Mouse (Mus musculus) ovary, postnatal 10 days (tissue): ENCODE measurements around the gene Wnt2b.

Experiments used
- DNase-seq: peaks from one replicate; pipeline ENCODE4 v3.0.0; 2022; ENCODE audit warnings: low spot score

The Wnt2b gene

DNA sequence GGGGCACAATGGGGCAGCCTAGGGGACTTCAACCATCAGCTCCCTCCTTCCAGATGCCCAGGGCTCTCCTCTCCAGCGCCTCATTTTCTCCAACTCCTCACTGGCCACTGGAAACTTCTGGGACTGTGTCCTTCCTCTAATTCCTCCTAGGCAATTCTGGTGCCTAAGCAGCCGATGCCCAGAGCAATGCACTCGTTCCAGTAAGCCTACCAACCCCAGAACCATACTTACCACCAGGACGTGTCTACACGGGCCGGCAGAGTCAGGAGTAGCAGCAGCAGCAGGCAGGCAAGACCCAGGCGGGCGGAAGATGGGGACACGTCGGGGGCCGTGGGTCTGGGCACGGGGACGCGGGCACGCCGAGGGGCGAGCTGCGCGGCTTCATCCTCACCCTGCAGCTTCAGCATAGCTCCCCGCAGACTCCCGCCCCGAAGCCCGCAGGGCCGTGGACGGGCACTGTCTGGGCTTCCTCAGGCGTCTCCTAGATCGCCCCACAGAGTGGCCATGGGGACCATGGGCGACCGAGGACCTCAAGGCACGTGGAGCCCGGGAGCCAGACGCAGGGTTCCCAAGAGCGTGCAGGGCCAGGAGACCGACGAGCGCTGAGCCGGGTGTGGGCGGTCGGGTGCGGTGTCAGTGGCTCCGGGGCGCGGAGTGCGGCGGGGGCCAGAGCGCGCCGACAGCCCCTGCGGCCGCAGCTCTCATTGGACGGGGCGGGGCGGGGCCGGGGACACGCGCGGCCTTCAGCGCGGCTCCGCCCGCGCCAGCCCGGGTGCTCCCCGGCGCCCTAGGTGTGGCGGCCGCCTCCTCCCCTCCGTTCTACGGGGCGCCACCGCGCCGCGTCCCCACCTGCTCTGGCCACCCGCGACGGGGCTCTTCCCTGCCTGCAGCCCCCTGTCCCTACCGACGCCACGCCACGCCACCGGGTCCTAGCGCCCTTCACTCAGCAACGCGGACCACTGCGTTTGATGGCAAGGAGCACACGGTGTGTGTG lies at the start of gene Wnt2b:
TSS of gene Wnt2b (minus strand) at position 856 of the 994 bp plus-strand sequence.
- no peak for DNase-seq

DNA sequence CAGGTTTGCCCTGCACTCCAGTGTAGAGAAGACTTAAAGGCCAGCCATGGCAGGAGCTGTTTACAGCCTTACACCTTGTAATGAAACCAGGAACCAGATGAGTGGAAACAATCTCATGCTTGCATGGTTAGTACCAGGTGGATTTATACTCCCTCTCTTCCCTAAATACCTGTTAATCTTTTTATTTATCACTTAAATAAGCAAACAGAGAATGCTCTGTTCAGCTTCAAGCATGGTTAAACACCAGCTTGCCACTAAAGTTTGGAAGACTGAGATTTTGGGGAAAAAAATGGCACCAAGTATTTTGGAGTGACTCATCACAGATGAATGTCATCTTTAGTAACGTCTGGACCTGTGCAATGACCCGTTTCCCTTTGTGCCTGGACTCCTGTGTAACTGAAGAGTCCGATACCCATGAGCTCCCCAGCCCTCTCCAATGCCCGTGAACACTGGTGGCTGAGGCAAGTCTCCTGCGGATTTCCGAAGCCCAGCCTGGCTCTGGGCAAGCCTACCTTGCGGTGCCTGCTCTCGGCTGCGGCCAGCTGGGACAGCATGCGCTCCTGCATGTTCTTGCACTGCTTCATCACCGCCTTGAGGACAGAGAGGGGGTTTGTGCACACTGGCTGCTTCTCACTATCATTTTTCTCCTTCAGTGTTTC lies 49.1 kb upstream of the Wnt2b start:
- DNase-seq = no peak

DNA sequence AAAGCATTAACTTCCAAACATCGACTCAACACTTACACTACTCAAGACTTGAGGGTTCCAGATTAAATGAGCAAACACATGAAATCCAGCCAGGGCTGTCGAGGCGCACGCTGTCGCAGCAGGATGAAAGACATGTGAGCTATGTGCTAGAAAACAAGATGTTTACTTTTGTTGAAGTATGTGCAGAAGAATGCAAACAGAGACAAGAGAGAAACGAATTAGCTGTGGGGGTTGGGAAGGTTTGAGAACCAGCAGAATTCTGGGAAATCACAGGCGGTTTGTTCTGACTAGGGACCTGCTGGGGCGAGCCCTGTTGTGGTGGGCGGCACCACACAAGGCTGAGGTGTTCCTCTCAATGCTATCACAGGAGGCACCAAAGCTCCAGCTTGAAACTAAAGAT lies 46.3 kb upstream of the Wnt2b start:
- no peak for DNase-seq

DNA sequence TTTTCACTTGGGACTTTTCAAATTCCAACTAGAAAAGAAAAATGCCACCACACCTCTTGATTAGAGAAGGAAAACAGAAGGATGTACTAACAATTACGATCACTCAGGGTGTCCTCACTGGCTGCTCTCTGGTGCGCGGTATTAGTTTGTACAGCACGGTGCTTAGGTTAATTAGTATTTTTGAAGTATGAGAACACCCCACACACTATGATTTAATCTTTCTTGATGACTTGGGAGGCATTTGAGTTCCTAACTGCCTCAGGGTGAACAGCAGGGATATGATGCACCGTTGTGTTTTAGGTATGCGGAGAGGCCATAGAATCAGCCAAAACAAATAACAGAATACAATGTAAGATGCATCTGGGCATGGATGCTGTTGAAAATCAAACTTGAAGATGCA lies 44.4 kb upstream of the Wnt2b start:
- DNase-seq = no peak

DNA sequence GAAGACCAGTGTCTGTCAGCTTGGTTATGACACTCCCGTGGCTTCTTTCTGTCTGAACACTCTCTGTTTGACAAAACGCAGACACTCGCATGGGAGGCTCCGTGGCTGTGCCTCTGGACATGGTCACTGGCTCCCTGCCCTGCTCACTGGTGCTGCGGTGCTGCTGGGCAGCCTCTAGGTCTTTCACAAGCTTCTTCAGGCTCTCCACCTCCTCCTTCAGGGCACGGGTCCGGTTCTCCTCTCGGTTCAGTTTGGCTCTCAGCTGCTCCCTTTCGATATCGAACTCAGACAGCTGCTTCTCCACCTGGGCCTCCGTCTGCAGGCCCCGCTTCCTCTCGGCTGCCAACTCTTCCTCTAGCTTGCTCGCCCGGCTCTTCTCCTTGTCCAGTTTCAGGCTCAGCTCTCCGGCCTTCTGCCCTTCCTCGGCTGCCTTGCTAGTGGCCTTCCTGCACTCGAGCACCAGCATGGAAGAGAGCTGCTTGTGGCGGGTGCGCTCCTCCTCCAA lies 43.9 kb upstream of the Wnt2b start:
- DNase-seq = no peak

DNA sequence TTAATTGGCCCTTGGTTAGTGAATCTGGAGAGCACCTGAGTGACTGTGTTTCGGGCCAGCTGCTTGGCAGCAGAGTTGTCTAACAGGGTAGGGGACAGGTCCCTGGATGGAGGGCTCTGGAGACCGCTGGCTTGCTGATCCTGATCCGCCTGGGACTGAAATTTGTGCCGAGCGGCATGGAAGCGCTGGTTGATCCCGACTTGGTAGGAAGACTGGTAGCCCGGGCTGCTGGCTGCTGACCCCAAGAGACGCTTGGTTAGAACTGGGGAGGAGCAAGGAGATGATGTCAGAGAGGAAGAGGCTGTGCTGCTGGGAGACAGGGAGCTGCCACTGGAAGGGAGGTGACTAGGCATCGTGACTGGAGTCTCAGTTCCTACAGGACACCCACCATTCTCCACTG lies 43.3 kb upstream of the Wnt2b start:
- no peak for DNase-seq

DNA sequence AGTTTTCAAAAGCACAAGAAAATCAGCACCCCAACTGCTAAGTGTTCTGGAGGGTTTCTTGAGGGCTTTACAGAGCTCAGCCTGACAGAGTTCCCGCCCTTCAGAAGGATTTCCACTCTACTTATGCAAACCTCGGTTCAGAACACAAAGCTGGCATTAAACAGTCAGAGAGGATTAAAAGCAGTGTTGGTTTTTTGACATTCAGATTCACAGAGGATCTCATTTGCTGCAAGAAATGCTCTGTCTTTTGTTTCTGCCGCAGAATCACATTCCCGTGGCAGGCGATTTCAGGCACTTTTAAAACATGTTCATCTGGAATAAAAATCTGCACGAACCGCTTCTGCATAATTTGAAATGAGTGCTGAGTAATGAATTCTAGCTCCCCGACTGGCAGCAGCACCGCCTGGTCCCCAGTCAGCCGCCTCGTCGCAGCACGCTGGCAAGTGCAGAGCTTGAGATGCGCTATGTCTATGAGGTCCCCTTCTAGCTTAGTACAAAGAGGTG lies 42.3 kb upstream of the Wnt2b start:
- DNase-seq = no peak

DNA sequence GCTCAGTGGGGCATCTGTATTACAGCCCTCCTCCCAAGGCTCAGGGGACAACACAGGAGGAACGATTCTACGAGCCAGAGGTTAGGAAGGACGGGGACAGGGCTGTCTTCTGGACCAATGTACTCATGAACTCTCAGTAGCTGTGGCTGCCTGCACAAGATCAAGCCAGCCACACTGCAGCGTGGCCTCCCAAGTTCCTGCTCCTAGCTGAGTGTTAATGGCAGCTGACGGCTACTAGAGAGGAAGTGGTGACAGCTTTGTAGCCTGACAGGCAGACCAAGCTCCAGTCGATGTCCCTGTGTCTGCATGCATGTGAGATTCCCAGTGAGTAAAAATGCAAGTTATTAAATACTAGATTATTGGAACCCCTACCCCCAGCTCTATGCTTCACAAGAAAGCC lies 39.7 kb upstream of the Wnt2b start:
- no peak for DNase-seq

DNA sequence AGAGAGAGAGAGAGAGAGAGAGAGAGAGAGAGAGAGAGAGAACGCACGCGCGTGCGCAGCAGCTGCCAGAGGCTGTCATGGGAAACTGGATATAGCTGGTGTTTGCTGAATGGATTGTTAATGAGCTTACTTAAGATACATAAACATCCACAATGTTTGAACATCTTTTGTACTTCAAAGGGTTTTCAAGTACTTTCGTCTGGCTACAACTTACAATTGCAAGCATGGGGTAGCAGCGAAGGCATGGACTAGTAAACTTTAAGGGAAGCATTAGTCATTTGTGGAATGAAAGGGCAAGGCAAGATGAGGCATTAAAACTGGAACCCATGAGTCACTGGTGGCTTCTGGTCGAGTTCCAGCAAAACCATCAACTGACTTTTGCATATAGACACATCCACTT lies 38.8 kb upstream of the Wnt2b start:
- DNase-seq = no peak

DNA sequence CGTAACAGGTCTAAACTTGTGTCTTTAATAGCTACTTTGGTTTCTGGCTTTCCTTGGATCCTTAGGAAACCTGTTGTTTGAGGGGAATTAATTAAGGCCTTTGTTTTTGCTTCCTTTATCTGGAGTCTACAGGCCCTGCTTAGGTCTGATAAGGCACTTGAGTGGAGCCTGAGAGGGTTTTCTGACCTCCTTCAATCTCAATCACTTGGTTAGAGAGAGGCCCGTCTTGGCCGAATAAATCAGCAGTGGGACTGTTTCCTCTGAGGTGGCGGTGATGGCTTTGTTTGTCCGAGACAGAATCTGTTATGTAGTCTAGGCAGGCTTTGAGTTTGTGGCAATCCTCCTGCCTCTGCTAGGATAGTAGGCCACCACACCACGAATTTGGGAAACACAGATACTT lies 35.8 kb upstream of the Wnt2b start:
- no peak for DNase-seq

DNA sequence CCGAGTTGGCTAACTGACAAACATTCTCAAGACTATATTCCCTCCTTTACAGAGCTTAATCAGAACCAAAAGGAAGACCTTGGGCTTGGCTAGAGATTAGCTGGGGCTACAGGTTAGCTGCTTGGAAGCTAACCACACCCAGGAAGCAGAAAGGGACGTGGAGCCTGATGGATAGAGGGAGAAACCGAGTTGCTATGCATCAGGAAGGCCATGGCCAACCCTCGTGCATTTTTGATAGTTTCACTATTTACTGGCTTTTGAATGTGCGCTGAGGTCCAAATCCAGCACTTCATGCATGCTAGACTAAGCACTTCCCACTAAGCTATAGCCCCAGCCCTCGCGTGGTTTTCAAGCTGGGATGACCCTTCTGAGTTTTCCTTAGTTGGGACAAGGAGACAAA lies 34.0 kb upstream of the Wnt2b start:
- no peak for DNase-seq

DNA sequence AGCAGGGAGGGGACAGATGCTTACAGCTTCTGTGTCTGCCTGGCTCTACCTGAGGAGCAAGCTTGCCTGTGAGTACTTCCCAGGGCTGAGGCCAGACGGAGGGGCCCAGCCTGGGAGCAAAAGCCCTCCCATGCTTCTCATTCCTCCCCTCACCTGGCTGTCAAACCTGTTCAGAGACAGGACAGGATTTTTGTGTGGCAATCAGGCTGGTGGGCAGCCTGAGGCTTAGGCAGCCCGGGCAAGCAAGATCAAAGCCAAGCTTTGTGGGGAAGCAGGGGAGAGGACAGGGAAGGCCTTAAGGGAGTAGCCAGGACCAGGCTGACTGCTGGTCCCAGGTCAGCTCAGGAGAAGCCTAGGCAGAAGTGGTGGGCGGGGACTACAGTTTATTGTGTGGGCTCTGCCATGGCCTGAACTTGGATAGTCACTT lies 32.7 kb upstream of the Wnt2b start:
- DNase-seq = no peak

DNA sequence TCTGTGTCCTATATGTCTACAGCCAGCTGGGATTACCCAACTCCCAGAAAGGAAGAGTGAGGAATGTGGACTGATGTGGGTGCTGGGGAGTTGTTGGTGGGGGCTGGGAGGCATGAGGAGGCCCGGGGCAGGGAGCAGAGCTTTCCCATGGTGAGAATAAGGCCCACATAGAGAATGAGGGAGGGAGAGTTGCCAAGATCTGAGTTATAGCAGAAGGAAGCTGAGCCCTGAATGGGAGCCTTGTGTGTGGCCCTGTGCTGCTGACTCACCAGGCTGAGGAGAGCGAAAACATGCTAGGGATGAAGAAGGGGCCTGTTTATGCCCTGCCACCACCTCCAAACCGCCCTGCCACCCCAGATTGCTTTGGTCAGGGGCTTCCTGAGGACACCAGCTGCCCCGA lies 32.1 kb upstream of the Wnt2b start:
- DNase-seq = no peak

DNA sequence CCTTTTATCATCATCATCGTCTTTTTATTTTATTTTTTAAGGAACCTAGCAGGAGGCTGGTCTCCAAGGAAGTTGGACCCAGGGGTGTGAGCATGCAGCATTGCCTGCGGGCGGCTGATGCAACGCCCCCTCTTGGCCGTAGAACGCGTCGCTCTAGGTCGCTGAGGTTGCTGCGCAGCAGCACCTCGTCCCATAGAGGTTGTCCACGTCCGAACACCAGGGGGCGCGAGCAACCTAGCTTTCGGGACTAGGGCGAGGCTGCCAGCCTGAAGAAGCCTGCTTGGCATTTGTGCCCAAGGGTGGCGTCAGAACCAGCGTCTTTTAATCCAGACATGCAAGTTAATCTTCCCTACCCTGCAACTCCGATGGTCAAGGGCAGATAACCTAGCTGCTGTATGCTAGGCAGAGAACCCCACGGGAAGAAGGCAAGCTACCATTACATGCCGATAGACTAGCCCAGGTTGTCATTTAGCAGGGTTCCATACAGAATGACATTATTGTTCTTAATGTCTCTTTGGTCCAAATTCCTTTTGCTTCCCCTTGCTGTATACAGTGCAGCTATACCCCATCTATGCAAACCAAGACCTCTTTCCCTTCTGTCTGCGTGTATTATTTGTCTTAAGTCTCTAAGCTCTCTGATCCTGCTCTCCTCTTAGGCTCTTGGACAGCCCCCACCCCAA lies 31.1 kb upstream of the Wnt2b start:
- peak; percentile 75 for DNase-seq

DNA sequence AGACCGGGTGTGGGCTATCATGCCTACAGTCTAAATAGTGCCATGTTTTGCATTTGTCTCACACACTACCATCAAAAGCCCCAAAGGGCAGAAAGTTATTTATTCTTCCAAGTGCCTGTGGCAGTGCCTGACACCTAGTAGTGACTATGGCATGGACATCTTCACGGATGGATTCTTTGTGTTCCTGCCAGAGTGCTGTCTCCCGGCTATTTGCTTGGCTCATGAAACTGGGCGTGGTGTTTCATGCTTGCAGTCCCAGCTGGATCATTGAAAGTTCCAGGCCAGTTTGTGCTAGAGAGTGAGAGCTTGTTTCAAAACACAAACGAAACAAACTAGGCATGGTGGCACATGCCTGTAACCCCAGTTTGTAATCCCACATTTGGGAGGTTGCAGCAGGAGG lies 30.0 kb upstream of the Wnt2b start:
- no peak for DNase-seq

DNA sequence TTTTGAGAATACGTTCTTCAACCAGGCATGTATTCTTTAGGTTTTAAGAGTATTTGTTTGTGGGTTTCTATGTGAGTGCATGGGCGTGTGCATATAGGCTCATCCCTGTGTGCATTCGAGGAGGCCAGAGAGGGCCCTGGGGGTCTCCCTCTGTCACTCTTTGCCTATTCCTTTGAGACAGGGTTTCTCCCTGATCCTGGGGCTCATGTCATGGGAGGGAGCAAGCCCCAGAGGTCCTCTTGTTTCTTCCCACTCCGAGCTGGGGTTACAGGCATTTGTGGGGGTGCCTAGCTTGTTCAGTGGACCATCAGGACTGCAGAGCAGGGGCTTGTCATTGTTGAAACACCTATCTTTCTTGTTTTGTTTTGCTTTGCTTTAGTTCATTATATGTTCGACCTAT lies 26.2 kb upstream of the Wnt2b start:
- no peak for DNase-seq

DNA sequence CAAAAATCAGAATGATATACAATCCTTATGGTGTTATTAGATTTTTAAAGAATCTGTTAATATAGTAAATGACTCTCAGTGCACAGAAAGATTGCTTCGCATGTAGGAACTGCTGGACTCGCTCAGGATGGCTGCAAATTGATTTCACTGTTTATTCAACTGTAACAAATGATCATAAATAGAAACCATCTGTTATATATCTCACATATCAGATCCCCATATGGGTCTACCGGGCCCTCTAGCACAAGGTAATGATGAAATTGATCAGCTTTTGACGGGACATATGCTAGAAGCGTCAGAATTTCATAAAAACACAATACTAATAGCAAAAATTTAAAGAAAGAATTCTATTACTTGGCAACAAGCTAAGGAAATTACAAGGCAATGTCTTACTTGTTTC lies 18.0 kb upstream of the Wnt2b start:
- no peak for DNase-seq

DNA sequence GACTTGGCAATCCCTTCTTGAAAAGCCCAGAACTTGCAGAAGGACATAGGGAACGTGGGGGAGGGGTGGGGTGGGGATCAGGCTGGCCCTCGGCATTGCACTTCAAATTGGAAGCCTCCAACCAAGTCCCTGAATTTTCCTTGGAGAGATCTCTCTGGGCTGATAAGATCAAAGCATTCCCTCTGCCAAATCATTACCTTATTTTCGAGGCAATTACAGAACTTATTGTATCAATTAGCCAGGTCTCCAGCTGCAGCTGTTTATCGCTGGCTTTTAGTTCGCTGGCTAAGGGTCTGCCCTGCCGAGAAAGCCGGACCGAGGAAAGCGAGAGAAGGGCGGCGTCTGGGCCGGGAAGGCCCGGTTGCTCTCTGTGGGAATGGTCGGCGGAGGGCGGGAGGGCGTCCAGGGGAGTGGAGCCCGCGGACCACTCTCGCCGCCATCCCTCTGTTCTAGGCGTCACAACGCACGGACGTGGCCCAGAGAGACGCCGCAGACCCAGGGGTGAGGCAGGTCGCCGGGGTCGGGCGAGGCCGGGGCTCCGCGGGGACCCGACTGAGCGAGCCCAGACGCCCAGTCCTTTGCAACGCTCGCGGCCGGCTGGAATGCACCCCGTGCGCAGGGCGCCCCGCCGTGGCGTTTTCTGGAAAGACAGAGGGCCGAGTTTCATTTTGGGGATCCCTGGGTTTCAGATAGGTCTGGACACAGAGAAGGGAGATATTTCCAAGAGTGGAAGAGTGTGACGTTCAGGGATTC lies 6.0 kb upstream of the Wnt2b start:
- DNase-seq = peak; percentile 99

DNA sequence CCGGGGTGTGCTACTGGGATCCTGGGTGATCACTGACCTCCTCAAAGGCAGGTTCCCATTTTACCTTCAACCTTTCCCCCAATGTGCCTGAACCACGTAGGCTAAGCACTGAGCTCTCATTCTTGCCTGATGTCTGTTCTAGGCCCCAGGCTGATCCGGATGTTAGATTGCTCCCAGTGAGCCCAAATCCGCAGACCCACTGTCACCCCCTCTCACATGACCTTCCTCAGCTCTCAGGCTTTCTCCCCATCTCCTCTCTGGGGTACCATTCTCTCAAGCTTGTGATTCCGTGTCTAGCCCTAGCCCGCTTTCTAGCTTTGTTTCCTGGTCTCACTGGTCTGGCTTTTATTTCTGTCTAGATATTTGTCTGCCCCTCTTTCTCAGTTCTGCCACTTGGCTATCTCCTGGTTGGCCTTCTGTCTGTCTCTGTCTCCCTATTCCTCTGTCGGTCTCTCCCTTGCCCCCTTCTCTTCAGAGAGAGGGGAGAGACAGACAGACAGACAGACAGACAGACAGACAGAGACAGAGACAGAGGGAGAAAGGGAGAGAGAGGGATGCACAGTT lies 4.4 kb upstream of the Wnt2b start:
- DNase-seq = no peak

DNA sequence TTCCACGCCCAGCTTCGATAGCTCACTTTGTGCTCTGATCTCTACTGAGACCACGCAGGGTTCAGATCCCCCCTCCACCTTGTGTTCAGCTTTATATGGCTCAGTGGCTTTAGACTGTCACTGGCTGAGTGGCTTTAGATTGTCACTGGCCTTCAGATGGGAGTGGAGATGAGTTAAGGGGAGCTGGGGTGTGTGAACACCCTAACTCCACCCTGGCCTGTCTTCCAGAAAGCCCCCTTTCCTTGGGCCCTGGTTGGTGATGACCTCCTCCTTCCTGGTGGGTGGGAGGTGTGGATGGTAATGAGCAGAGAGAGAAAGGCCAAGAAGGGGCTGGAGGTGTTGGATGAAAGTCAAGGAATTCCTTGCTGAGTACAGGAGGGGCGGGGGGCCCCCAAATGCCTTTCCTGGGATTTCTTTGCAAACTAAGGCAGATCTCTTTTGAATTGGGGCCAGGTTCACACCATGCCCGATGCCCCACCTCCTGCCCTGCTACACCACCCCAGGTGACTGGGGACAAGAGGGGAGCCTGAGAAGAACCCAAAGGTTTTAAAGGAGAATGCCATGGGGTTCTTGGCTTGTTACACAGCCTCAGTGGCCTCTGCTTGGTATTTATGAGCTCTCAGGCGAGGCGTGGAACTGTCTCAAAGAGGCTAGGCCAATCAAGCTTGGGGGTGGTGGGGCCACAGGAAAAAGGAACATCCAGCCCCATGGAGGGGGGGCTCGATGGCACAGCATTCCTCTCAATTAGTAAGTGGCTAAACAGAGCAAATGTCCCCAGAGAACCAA lies 3.5 kb upstream of the Wnt2b start:
- no peak for DNase-seq
